Mouse (Mus musculus): Measurements from ENCODE around the gene Bcat1. TPM values are rescaled to one million over a fixed set of nuclear protein-coding genes. Genes with fewer than 3 reads are reported as not detected.

Gene Bcat1
- polyA plus RNA-seq, 1 experiment from 2014 or later, result 149 TPM

GRCm38 (mm10) chr6:145065301-145065845 is 10.6 kb downstream of the Bcat1 start:
- no peaks in the 10 kb centered on the region for H3K9me3 ChIP-seq (replicated peaks)
- no peaks in the 10 kb centered on the region for H3K27me3 ChIP-seq (ENCODE audit: low read depth, poor library complexity, severe bottlenecking)
- peaks cover 28% of the 10 kb centered on the region for H3K4me1 ChIP-seq
- no peak overlapping the region; the same call in 1 of the 2 replicates for H3K27ac ChIP-seq (replicated peaks)
- 87% methylated on average over 4 of the region's 4 CpGs for WGBS
- H3K36me3 ChIP-seq, result peaks cover 12% of the 10 kb centered on the region; the same call in 1 of the 2 replicates
- no peak overlapping the region for H3K4me3 ChIP-seq
- no peak for DNase-seq (ENCODE audit: low spot score)

- Histone ChIP-seq H3K9me3 (replicated peaks) (no peaks in the 10 kb centered on the region), H3K27ac (replicated peaks) (no peak overlapping the region), H3K4me3 (no peak overlapping the region), H3K4me1 (peaks cover 28% of the 10 kb centered on the region), H3K36me3 (peaks cover 12% of the 10 kb centered on the region; the same call in 1 of the 2 replicates), H3K27me3 (ENCODE audit: low read depth, poor library complexity, severe bottlenecking) (no peaks in the 10 kb centered on the region)
- 71% methylated on average over 1 of the region's 1 CpGs for WGBS
- no peak for DNase-seq (ENCODE audit: low spot score)
Observed at GRCm38 (mm10) chr6:145064104-145064503, 11.9 kb downstream of the Bcat1 start.

GRCm38 (mm10) chr6:145063212-145063868 is 12.6 kb downstream of the Bcat1 start:
- DNase-seq (ENCODE audit: low spot score), result peak; percentile 35
- Histone ChIP-seq H3K36me3 (peaks cover 12% of the 10 kb centered on the region; the same call in 1 of the 2 replicates), H3K4me1 (peaks cover 28% of the 10 kb centered on the region), H3K9me3 (replicated peaks) (no peaks in the 10 kb centered on the region), H3K27ac (replicated peaks) (peak overlapping the region; percentile 74), H3K4me3 (no peak overlapping the region), H3K27me3 (ENCODE audit: low read depth, poor library complexity, severe bottlenecking) (no peaks in the 10 kb centered on the region)
- WGBS, result 45% methylated on average over 5 of the region's 5 CpGs

DNA sequence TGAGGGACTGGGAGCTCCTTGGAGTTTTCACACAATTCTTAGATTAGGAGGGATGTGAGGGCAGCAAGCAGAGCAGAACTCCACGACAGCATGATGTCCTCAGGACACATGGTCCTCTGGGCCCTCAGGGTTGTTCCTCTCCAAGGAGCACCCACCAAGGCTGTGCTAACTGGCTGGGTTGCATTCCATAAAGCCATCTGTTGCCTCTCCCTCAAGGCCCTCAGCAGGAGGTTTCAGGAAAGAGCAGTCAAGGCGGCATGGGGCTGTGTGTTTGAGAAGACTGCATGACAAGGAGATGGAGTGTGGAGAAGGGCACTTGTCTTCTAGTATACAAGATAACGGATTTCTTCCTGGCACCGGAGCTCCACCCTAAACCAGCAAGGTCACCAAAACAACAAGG is 13.2 kb downstream of the Bcat1 start:
- H3K27ac ChIP-seq (replicated peaks), result 0 out of 2 replicates have a peak overlapping the region, but pooled peaks have one; percentile 4
- H3K4me1 ChIP-seq, result peaks cover 28% of the 10 kb centered on the region
- WGBS, result 61% methylated on average over 4 of the region's 4 CpGs

DNA sequence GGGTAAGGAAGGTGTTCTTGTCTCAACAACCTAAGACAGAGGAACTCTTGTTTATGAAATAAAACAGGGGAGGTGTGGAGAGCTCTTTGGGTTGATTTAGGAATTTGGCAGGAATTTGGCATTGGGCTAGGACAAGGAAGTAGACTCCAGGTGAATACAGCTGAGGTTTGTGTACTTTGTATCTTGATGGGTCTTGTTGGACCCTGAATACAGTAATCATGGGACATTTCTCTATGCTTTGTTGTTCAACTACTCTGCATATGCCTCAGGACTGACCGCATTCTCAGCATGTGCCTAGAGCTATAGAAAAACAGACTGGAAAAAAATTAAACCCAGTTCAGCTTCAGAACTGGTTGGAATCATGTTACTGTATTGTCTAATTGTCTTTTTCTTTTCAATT is 14.6 kb downstream of the Bcat1 start:
- no peak overlapping the region for H3K4me3 ChIP-seq
- WGBS, result 93% methylated on average over 1 of the region's 1 CpGs
- H3K4me1 ChIP-seq, result peaks cover 28% of the 10 kb centered on the region
- H3K36me3 ChIP-seq, result peaks cover 13% of the 10 kb centered on the region; the same call in 1 of the 2 replicates
- H3K9me3 ChIP-seq (replicated peaks), result no peaks in the 10 kb centered on the region
- H3K27ac ChIP-seq (replicated peaks), result no peak overlapping the region
- no peak for DNase-seq (ENCODE audit: low spot score)
- no peaks in the 10 kb centered on the region for H3K27me3 ChIP-seq (ENCODE audit: low read depth, poor library complexity, severe bottlenecking)

More for the DNA sequence above, 13.2 kb downstream of the Bcat1 start:
- H3K36me3 ChIP-seq, result peaks cover 12% of the 10 kb centered on the region; the same call in 1 of the 2 replicates
- no peak overlapping the region for H3K4me3 ChIP-seq
- DNase-seq (ENCODE audit: low spot score), result no peak
- no peaks in the 10 kb centered on the region for H3K27me3 ChIP-seq (ENCODE audit: low read depth, poor library complexity, severe bottlenecking)
- H3K9me3 ChIP-seq (replicated peaks), result no peaks in the 10 kb centered on the region

DNA sequence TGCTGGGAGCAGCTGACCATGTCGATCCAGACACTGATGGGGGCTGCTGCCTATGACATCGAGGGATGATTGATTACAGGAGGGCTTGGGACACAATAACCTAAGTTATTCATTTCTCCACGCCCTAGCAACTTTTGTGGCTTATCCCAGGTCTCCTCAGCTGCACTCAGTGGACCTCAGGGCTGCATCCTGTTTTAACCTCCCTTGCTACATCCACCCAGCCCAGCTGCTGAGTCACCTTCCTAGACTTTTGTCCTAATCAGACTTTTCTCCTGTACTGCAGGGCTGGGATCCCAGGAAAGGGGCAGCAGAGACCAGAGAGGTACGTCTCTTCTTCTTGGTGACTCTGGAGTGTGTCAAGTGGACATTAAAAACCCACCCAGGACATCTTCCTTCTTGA is 19.9 kb downstream of the Bcat1 start:
- no peak for DNase-seq (ENCODE audit: low spot score)
- Histone ChIP-seq H3K4me3 (no peak overlapping the region), H3K27me3 (ENCODE audit: low read depth, poor library complexity, severe bottlenecking) (no peaks in the 10 kb centered on the region), H3K4me1 (peaks cover 37% of the 10 kb centered on the region), H3K9me3 (replicated peaks) (no peaks in the 10 kb centered on the region), H3K36me3 (peaks cover 10% of the 10 kb centered on the region; the same call in 1 of the 2 replicates), H3K27ac (replicated peaks) (no peak overlapping the region)
- 89% methylated on average over 4 of the region's 4 CpGs for WGBS

- Histone ChIP-seq H3K4me1 (peaks cover 44% of the 10 kb centered on the region), H3K9me3 (replicated peaks) (no peaks in the 10 kb centered on the region), H3K27me3 (ENCODE audit: low read depth, poor library complexity, severe bottlenecking) (0 out of 2 replicates have a peak, but pooled peaks cover under 1% of the 10 kb centered on the region), H3K36me3 (peaks cover 10% of the 10 kb centered on the region; the same call in 1 of the 2 replicates), H3K27ac (replicated peaks) (no peak overlapping the region), H3K4me3 (no peak overlapping the region)
- WGBS, result 70% methylated on average over 6 of the region's 6 CpGs
- no peak for DNase-seq (ENCODE audit: low spot score)
Observed at GRCm38 (mm10) chr6:145055277-145055858, 20.6 kb downstream of the Bcat1 start.

DNA sequence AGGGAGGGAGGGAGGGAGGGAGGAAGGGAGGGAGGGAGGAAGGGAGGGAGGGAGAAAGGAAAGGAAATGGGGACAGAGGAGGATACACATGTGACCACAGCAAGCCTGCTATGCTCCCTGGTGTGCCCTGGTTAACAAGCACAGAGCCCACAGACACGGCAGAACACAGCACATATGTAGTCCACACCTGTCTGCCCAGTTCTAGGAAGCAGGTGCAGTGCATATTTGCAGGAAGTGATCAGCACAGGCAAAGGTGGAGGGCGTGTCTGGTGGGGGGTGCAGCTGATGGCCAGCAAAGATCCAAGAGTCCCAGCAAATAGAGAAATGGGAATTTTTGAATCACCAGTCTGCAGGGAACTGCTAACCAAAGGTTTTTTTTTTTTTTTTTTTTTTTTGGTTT is 23.3 kb downstream of the Bcat1 start:
- H3K4me3 ChIP-seq, result no peak overlapping the region
- H3K4me1 ChIP-seq, result peaks cover 71% of the 10 kb centered on the region
- DNase-seq (ENCODE audit: low spot score), result no peak
- WGBS, result 94% methylated on average over 2 of the region's 2 CpGs
- H3K9me3 ChIP-seq (replicated peaks), result no peaks in the 10 kb centered on the region
- H3K27me3 ChIP-seq (ENCODE audit: low read depth, poor library complexity, severe bottlenecking), result peaks cover 12% of the 10 kb centered on the region
- H3K36me3 ChIP-seq, result peaks cover 6% of the 10 kb centered on the region; the same call in 1 of the 2 replicates
- H3K27ac ChIP-seq (replicated peaks), result no peak overlapping the region

GRCm38 (mm10) chr6:145050899-145051298 is 25.1 kb downstream of the Bcat1 start:
- H3K36me3 ChIP-seq, result peaks cover 5% of the 10 kb centered on the region; the same call in 1 of the 2 replicates
- H3K27me3 ChIP-seq (ENCODE audit: low read depth, poor library complexity, severe bottlenecking), result peaks cover 12% of the 10 kb centered on the region
- H3K4me3 ChIP-seq, result no peak overlapping the region
- DNase-seq (ENCODE audit: low spot score), result no peak
- H3K4me1 ChIP-seq, result peaks cover 85% of the 10 kb centered on the region
- WGBS, result 27% methylated on average over 3 of the region's 3 CpGs
- H3K9me3 ChIP-seq (replicated peaks), result no peaks in the 10 kb centered on the region
- H3K27ac ChIP-seq (replicated peaks), result peak overlapping the region; percentile 63

- peaks cover 83% of the 10 kb centered on the region for H3K4me1 ChIP-seq
- H3K27ac ChIP-seq (replicated peaks), result peak overlapping the region; percentile 89
- peaks cover 12% of the 10 kb centered on the region for H3K27me3 ChIP-seq (ENCODE audit: low read depth, poor library complexity, severe bottlenecking)
- no peaks in the 10 kb centered on the region for H3K9me3 ChIP-seq (replicated peaks)
- H3K4me3 ChIP-seq, result peak overlapping the region; percentile 67
- peaks cover 4% of the 10 kb centered on the region; the same call in 1 of the 2 replicates for H3K36me3 ChIP-seq
- DNase-seq (ENCODE audit: low spot score), result peak; percentile 67
- 2% methylated on average over 64 of the region's 64 CpGs for WGBS
Observed at GRCm38 (mm10) chr6:145048131-145048997, 27.6 kb downstream of the Bcat1 start.

DNA sequence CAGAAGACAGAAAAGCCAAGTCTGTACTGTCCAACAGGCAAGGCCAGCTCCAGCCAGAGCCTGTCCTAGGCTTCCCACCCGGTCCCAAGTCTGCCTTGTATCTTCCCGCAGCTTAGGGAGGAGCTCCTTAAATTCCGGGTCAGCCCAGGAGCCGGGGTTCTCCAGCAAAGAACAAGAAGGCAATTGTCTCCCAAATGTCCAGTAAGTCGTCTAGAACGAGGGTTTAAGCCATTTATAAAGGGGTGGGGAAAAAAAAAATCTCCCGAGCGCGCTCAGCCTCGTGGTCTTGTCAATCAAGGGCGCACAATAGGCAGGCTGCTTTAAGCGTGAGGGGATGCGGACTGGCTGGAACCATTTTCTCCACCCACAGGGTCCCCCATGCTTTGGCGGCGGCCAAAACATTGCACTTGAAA is 28.5 kb downstream of the Bcat1 start:
- peak; percentile 80 for DNase-seq (ENCODE audit: low spot score)
- peaks cover 9% of the 10 kb centered on the region; the same call in 1 of the 2 replicates for H3K36me3 ChIP-seq
- peaks cover 12% of the 10 kb centered on the region for H3K27me3 ChIP-seq (ENCODE audit: low read depth, poor library complexity, severe bottlenecking)
- H3K4me3 ChIP-seq, result peak overlapping the region; percentile 67
- peak overlapping the region; percentile 89 for H3K27ac ChIP-seq (replicated peaks)
- no peaks in the 10 kb centered on the region for H3K9me3 ChIP-seq (replicated peaks)
- WGBS, result under 1% methylated on average over 15 of the region's 15 CpGs
- H3K4me1 ChIP-seq, result peaks cover 85% of the 10 kb centered on the region

GRCm38 (mm10) chr6:145046266-145046890 is 29.6 kb downstream of the Bcat1 start:
- no peaks in the 10 kb centered on the region for H3K9me3 ChIP-seq (replicated peaks)
- WGBS, result 83% methylated on average over 13 of the region's 13 CpGs
- H3K36me3 ChIP-seq, result peaks cover 9% of the 10 kb centered on the region; the same call in 1 of the 2 replicates
- peak overlapping the region; percentile 67 for H3K4me3 ChIP-seq
- peaks cover 12% of the 10 kb centered on the region for H3K27me3 ChIP-seq (ENCODE audit: low read depth, poor library complexity, severe bottlenecking)
- peaks cover 85% of the 10 kb centered on the region for H3K4me1 ChIP-seq
- no peak for DNase-seq (ENCODE audit: low spot score)
- H3K27ac ChIP-seq (replicated peaks), result peak overlapping the region; percentile 89
